Mouse (Mus musculus) liver, adult 2 months (tissue): ENCODE data around the gene Arhgdig.

Experiments used
- CTCF ChIP-seq: fragments of 200-500 bp; IDR thresholded peaks from 2 replicates; pipeline ENCODE4 v1.5.1; 2011; ENCODE audit warnings: low read depth, low read length, control low read depth
- POLR2A ChIP-seq: fragments of 200-500 bp; IDR thresholded peaks from 2 replicates; pipeline ENCODE4 v1.6.1; 2011; ENCODE audit warnings: low read length, control low read depth; ENCODE audit not compliant: insufficient read depth; ENCODE audit errors: extremely low read depth

GRCm38 (mm10) chr17:26168039-26168438 is 39.5 kb downstream of the Arhgdig start:
- TF ChIP-seq CTCF: no peak
- TF ChIP-seq POLR2A: no peak
